Mouse (Mus musculus): ENCODE measurements around the gene Pglyrp1.

DNA sequence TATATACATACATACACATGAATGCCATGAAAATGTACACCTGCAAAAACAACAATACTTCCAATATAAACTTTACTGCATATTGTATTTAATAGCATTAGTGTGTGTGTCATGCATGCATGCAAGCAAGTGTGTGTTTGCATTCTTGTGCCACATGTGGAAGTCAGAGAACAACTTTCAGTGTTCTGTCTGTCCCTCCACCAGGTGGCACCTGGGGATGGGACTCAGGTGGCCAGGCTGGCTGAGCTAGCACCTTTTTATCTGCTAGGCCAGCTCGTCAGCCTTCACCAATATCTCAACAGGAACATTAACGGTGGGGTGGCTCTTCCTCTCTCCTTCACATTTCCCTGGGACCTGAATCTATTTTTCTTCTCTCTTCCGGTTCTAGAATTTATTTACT is 31.4 kb downstream of the Pglyrp1 start:
- TF ChIP-seq CTCF (IDR thresholded peaks at IDR 0.05; ENCODE audit: low read depth) (peak; percentile 50), EP300 (optimal IDR thresholded peaks at IDR 0.05) (no peak)
